Mouse (Mus musculus) lung, postnatal 0 days (tissue): ENCODE measurements around the gene Casp3.

Experiments
- CTCF ChIP-seq: IDR thresholded peaks from 2 replicates; pipeline ENCODE4 v1.5.1; 2016; ENCODE audit warnings: antibody characterized with exemption, mild to moderate bottlenecking
- EP300 ChIP-seq: IDR thresholded peaks from 2 replicates; pipeline ENCODE4 v1.6.1; 2016; ENCODE audit warnings: antibody characterized with exemption, mild to moderate bottlenecking, control low read depth

- TF ChIP-seq CTCF = no peak
- no peak for TF ChIP-seq EP300
Measured at GRCm38 (mm10) chr8:46588663-46589062, 28.4 kb upstream of the Casp3 start.
